Mouse (Mus musculus) neutrophil, adult 83 days (primary cell): Measurements from ENCODE around the gene Mis18bp1. TPM values are rescaled to one million over a fixed set of nuclear protein-coding genes. Genes with fewer than 3 reads are reported as not detected.

ENCODE experiments used
- total RNA-seq, 2 experiments: library from RNA; stranded (reverse); gene quantifications; one replicate each; pipeline ENCODE4 v1.2.4; 2023

Gene Mis18bp1
- 10 to 100 TPM; 21.0 to 23.0 TPM for total RNA-seq

DNA sequence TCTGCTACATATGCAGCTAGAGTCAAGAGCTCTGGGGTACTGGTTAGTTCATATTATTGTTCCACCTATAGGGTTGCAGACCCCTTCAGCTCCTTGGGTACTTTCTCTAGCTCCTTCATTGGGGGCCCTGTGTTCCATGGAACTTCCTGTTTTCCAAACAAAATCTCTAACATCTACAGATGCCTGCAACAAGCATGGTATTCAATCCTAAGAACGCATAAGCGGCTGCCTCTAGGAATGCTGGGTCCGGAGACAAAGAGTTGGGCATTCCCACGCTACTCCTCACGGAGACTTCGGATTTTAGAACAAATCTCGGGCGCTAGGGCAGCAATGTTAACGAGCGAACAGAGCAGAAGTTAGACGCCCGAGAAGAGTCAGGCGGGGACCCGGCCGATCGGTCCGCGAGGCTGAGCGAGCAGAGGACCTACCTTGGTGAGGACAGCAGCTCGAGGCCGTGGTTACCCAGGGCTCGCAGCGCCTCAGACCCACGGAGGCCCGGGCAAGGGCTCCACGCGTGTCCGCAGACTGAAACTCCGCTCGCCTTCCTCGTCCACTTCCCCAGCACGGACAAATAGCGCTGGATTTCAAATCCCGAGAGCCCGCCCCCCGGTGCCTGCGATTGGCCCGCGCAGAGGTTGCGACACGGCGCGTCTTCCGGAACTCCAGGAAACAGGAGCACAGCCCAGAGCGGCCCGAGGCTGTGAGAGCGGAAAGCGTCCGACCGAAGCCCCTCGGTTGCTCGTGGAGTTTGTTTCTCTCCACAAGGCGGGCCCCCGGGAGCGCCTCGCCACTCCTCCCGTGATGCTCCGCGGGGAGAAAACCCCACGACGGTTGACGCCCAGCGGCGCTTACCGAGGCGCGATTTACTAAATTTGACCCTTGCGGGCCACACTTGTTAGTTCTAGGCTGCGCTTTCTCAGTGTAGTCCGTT lies at the start of gene Mis18bp1:
TSS of gene Mis18bp1 (minus strand) at position 584 of the 931 bp plus-strand sequence.

Other genes with a start within 250 kb of the Mis18bp1 start
- gene Klhl28, start 207.1 kb downstream of the Mis18bp1 start, total RNA-seq, result 10 to 100 TPM; 15.5 to 18.3 TPM
- 10 to 100 TPM; 20.1 to 21.1 TPM for gene Togaram1, start 206.8 kb downstream of the Mis18bp1 start, total RNA-seq
- 10 to 100 TPM; 41.1 to 47.8 TPM for gene Prpf39, start 136.3 kb downstream of the Mis18bp1 start, total RNA-seq
- 10 to 100 TPM; 21.0 to 22.0 TPM for gene Fkbp3, start 98.6 kb downstream of the Mis18bp1 start, total RNA-seq
- gene Fancm, start 97.0 kb downstream of the Mis18bp1 start, total RNA-seq, result 10 to 100 TPM in 1 of 2 experiments, 1 to 10 TPM in 1; 8.5 to 10.6 TPM
- not detected for gene Wdr20rt, start 52.9 kb upstream of the Mis18bp1 start, total RNA-seq